Mouse (Mus musculus) erythroblast, embryonic 14.5 days (primary cell): Measurements from ENCODE around the gene Entpd8. TPM values are rescaled to one million over a fixed set of nuclear protein-coding genes. Genes with fewer than 3 reads are reported as not detected.
A peak's percentile ranks its signal among the peaks of the same experiment; 100 is the strongest.

Source experiments
- H3K27me3 ChIP-seq: 2 replicates; pipeline ENCODE4 v1.6.1; 2012; ENCODE audit warnings: inconsistent platforms; ENCODE audit not compliant: control insufficient read depth
- H3K36me3 ChIP-seq: 2 replicates; pipeline ENCODE4 v1.6.1; 2012; ENCODE audit warnings: mild to moderate bottlenecking, inconsistent platforms; ENCODE audit not compliant: control insufficient read depth
- H3K4me1 ChIP-seq: 2 replicates; pipeline ENCODE4 v1.6.1; 2012; ENCODE audit warnings: inconsistent platforms; ENCODE audit not compliant: control insufficient read depth
- H3K4me3 ChIP-seq: replicated peaks from 2 replicates; pipeline ENCODE3; 2012; ENCODE audit warnings: moderate library complexity, mild to moderate bottlenecking, inconsistent platforms
- H3K9me3 ChIP-seq: 2 replicates; pipeline ENCODE4 v1.6.1; 2012; ENCODE audit warnings: low read length, inconsistent platforms, mixed read lengths; ENCODE audit not compliant: control insufficient read depth
- GATA1 ChIP-seq: IDR thresholded peaks from 2 replicates; pipeline ENCODE4 v1.6.1; 2012; ENCODE audit warnings: low read length, inconsistent platforms, mixed read lengths
- TAL1 ChIP-seq: IDR thresholded peaks from 3 replicates; pipeline ENCODE4 v1.6.1; 2012; ENCODE audit warnings: low read length, inconsistent platforms, mixed read lengths
- polyA plus RNA-seq: library from polyadenylated mRNA; stranded (reverse); fragments of >175 nt; gene quantifications from 2 replicates; pipeline ENCODE4 v1.2.3, GENCODE M21; 2012

Entpd8 gene
- polyA plus RNA-seq, 1 experiment, result 0.04 TPM

DNA sequence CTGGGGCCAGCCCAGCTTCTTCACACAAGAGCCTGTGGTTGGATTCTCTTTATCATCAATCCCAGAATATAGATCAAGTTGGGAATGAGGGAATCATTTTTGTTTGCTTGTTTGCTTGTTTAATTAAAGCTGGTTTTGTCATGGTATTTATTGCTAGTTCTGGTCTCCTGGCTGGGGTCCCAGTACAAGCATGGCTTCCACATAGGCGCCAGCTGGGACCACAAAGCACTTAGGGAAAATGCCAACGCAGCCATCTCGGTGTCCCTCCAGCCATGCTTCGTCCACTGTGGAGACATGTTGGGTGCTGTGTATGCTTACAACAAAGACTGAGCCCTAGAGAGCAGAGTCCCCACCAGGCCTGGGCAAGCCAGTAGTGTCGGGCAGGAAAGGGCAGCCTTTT, 5.5 kb downstream of the Entpd8 start:
- Histone ChIP-seq H3K27me3 (peaks cover 5% of the 10 kb centered on the region; the same call in 1 of the 2 replicates), H3K9me3 (no peaks in the 10 kb centered on the region), H3K4me1 (no peaks in the 10 kb centered on the region), H3K36me3 (no peaks in the 10 kb centered on the region; the same call in 1 of the 2 replicates), H3K4me3 (no peak overlapping the region)
- TF ChIP-seq TAL1 (no peak), GATA1 (no peak)

DNA sequence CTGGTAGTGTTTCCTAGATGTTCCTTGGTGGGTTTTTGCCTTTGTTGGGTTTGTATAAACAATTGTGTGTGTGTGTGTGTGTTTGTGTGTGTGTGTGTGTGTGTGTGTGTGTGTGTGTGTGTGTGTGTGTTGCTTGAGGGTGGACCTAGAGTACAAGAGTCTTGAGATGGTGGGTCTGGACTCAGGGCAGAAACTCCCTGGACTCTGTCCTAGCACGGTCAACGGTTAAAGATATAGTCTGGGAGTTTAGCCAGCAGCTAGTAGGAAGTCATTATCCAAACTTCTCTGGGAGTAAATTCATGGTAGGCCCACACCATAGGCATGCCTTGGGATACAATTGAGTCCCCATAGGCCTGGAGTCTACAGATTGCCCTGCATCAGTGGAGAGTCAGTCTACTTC, 7.7 kb downstream of the Entpd8 start:
- Histone ChIP-seq H3K4me3 (no peak overlapping the region), H3K36me3 (no peaks in the 10 kb centered on the region; the same call in 1 of the 2 replicates), H3K4me1 (no peaks in the 10 kb centered on the region), H3K27me3 (peaks cover 3% of the 10 kb centered on the region), H3K9me3 (no peaks in the 10 kb centered on the region)
- TF ChIP-seq TAL1 (no peak), GATA1 (no peak)

DNA sequence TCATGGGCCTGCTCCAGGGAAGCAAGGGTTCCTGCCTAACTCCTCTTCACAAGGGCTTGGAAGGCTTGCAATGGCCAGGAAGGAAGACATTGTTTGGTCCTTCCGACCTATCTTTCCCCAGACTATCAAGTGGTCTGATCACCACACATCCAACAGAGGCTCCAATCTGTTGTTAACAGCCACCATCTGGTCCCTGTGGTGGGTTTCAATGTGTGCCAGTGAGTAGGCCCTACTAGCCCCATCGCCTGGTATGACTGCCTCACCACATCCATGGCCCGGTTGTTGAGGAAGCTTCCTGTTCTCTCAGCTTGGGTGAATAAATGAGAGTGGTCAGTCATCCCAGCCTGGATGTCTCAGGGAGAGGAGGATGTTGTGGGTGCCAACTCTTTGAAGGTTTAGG, 8.5 kb downstream of the Entpd8 start:
- H3K4me3 ChIP-seq, result no peak overlapping the region
- H3K9me3 ChIP-seq, result no peaks in the 10 kb centered on the region
- peaks cover 5% of the 10 kb centered on the region for H3K27me3 ChIP-seq
- H3K4me1 ChIP-seq, result no peaks in the 10 kb centered on the region
- no peaks in the 10 kb centered on the region; the same call in 1 of the 2 replicates for H3K36me3 ChIP-seq
- TF ChIP-seq TAL1, result no peak
- TF ChIP-seq GATA1, result no peak

- H3K36me3 ChIP-seq, result no peaks in the 10 kb centered on the region
- peaks cover 24% of the 10 kb centered on the region for H3K4me1 ChIP-seq
- peak overlapping the region; percentile 37 for H3K4me3 ChIP-seq
- no peaks in the 10 kb centered on the region for H3K9me3 ChIP-seq
- H3K27me3 ChIP-seq, result peaks cover 14% of the 10 kb centered on the region
- TF ChIP-seq GATA1 (no peak), TAL1 (no peak)
Measured at GRCm38 (mm10) chr2:25094785-25095108, 14.6 kb downstream of the Entpd8 start.

GRCm38 (mm10) chr2:25095109-25095850, 15.2 kb downstream of the Entpd8 start, which contains the start of gene Noxa1:
Gene Noxa1, minus strand, starts transcription at chr2:25095149.
- Histone ChIP-seq H3K4me3 (peak within 1 kb of the TSS; percentile 37), H3K9me3 (no peaks in the 10 kb centered on the region), H3K36me3 (no peaks in the 10 kb centered on the region), H3K4me1 (peaks cover 24% of the 10 kb centered on the region), H3K27me3 (peaks cover 14% of the 10 kb centered on the region)
- TF ChIP-seq TAL1, result no peak
- TF ChIP-seq GATA1, result no peak

DNA sequence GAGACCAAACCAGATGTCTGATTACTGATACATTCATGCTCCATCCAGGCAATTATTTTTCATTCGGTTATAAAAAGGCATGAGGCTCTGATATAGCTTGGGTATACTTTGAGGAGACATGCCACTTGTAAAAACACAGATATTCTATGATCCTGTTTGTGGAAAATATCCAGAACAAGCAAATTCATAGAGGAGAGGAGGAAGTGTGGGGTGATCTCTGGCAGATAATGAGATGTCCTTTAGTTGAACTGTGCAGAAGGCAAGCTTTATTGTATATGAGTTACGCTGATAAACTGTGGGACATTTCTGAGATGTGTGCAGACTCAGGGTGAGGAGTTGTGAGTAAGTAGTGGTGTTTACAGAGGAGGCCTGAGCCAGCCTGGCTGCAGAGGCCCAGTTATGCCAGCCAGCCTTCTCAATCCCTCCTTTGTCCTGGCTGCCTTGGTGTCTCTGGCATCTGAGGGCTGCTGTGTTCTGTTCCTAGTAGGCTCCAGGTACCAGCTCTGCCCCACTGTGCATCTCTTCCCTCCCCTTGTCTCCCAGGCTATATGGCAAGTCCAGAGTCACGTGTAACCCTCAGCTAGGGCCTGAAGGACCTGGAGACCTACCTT, 18.0 kb downstream of the Entpd8 start:
- TF ChIP-seq TAL1 (no peak), GATA1 (no peak)
- H3K9me3 ChIP-seq, result no peaks in the 10 kb centered on the region
- peaks cover 12% of the 10 kb centered on the region for H3K27me3 ChIP-seq
- H3K36me3 ChIP-seq, result no peaks in the 10 kb centered on the region
- peaks cover 24% of the 10 kb centered on the region for H3K4me1 ChIP-seq
- H3K4me3 ChIP-seq, result no peak overlapping the region

GRCm38 (mm10) chr2:25098956-25099355, 18.9 kb downstream of the Entpd8 start:
- peaks cover 24% of the 10 kb centered on the region for H3K4me1 ChIP-seq
- H3K4me3 ChIP-seq, result no peak overlapping the region
- TF ChIP-seq GATA1 (no peak), TAL1 (no peak)
- no peaks in the 10 kb centered on the region for H3K36me3 ChIP-seq
- H3K9me3 ChIP-seq, result no peaks in the 10 kb centered on the region
- H3K27me3 ChIP-seq, result peaks cover 8% of the 10 kb centered on the region; the same call in 1 of the 2 replicates

DNA sequence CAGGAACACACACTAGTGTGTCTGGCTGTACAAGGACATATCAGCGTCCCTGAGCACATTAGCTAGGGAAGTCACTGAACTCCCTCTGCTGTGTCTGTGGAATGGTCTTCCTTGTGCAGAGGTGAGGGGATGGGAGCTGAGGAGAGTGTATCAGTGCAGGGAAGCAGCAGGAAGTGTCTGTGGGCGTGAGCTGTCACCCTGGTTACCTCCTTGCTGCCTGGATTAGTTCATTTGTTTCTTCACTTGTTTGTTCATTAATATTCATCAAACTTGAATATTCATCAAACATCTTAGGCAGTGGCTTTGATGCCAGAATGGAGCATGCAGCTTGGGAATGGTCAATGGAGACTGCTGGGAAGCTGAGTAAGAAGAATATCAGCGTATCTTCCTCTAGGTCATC, 19.6 kb downstream of the Entpd8 start:
- H3K27me3 ChIP-seq, result peaks cover 2% of the 10 kb centered on the region; the same call in 1 of the 2 replicates
- peaks cover 21% of the 10 kb centered on the region for H3K4me1 ChIP-seq
- no peaks in the 10 kb centered on the region for H3K36me3 ChIP-seq
- H3K4me3 ChIP-seq, result no peak overlapping the region
- TF ChIP-seq GATA1 (no peak), TAL1 (no peak)
- H3K9me3 ChIP-seq, result no peaks in the 10 kb centered on the region

GRCm38 (mm10) chr2:25104122-25104521, 24.0 kb downstream of the Entpd8 start:
- H3K4me3 ChIP-seq, result no peak overlapping the region
- H3K9me3 ChIP-seq, result no peaks in the 10 kb centered on the region
- no peak for TF ChIP-seq GATA1
- no peak for TF ChIP-seq TAL1
- peaks cover 22% of the 10 kb centered on the region for H3K4me1 ChIP-seq
- no peaks in the 10 kb centered on the region for H3K36me3 ChIP-seq
- H3K27me3 ChIP-seq, result no peaks in the 10 kb centered on the region

GRCm38 (mm10) chr2:25106045-25106444, 25.9 kb downstream of the Entpd8 start:
- Histone ChIP-seq H3K9me3 (no peaks in the 10 kb centered on the region), H3K36me3 (no peaks in the 10 kb centered on the region), H3K4me1 (peaks cover 39% of the 10 kb centered on the region), H3K4me3 (no peak overlapping the region), H3K27me3 (no peaks in the 10 kb centered on the region)
- TF ChIP-seq TAL1 (no peak), GATA1 (no peak)
